Mouse (Mus musculus): ENCODE results near the gene Scaf4. TPM values are rescaled to one million over a fixed set of nuclear protein-coding genes. Genes with fewer than 3 reads are reported as not detected.

The Scaf4 gene
- polyA plus RNA-seq (2012; rRNA removed), result 110 and 125 TPM in 2 replicates

DNA sequence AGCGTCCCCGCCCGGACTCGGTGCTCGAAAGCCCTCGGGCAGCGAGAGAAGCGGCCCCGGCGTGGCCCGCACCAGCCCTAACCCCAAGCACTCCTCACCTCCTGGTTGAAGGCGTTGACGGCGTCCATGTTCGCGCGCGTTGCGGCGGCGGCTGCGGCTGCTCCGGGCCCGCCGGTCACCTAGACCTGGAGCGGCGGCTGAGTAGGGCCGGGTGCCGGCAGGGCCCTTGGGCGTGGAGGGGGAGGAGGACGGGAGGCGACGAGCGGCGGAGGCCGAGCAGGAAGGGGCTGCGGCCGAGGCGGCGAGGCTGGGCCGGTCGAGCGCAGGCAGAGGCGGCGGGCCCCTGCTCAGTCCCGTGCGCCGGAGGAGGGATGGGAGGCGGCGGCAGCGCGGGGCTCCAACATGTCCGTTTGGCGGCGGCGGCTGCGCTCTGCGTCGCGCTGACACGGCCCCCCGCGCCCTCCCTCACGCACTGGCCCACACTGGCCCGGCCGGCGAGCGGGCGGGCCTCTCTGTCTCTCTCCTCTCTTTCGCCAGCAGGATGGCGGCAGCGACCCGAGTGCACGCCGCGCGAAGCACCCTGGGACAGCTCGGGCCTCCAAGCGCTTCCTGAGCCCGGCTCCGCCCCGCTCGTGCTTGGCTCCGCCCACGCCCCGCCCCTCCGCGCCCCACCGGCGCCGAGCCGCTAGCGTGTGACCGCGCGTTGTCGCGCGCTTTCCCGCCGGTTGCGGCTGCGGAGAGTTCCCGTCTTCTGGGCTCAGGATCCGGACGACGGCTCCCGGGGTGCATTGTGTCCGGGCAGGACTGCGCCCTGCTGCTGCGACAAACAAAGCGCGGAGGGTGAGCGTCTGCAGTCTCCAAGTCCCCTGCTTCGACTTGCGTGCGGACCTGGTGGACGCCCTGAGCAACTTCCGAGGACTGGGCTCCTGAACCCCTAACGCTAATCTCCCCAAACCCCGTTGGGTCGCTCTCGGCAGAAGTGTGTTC, at the start of gene Scaf4:
Gene Scaf4, minus strand, starts transcription at position 599 of the 987 bp plus-strand sequence.
- peak; percentile 96 for DNase-seq
- WGBS, result under 1% methylated on average over 122 of the region's 123 CpGs
- no peak within 1 kb of the TSS for H3K27ac ChIP-seq (ENCODE audit: control insufficient read depth, insufficient read depth, low read length)
- peak within 1 kb of the TSS; percentile 80 for H3K4me3 ChIP-seq (ENCODE audit: control insufficient read depth, insufficient read depth, low read length)
- no peaks in the 10 kb centered on the region for H3K27me3 ChIP-seq (ENCODE audit: control insufficient read depth, insufficient read depth, low read length)
- TF ChIP-seq CTCF (IDR thresholded peaks at IDR 0.05; ENCODE audit: borderline replicate concordance, control insufficient read depth, extremely low read depth, insufficient read depth, low read length, poor library complexity), result peak; percentile 79; the same call in 1 of the 2 replicates
- TF ChIP-seq POLR2A (IDR thresholded peaks at IDR 0.05; ENCODE audit: control insufficient read depth, extremely low read depth, insufficient read depth, low read length, poor library complexity), result peak; percentile 84
- no peaks in the 10 kb centered on the region for H3K36me3 ChIP-seq (ENCODE audit: control insufficient read depth, insufficient read depth, low read length)
- peaks cover 16% of the 10 kb centered on the region for H3K4me1 ChIP-seq (replicated peaks; ENCODE audit: control insufficient read depth, insufficient read depth, low read length)

DNA sequence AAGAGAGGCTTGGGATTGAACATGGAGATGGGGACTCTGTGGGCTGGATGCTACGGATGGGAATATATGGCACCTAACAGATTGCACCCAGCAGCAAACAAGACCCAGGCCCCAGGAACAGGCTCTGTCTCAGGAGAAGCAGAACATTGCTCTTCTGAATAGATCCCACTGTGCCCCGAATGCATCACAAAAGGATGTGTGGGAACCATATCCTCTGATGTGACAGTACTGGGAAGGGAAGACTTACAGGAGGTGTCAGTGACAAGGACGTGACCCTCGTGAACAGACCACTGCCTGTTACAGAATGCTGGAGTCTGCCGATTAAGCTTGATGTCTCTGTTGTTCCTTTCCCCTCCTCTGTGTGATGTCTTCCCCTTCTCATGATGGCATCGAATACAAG, 48.2 kb upstream of the Scaf4 start:
- no peak for DNase-seq
- H3K4me1 ChIP-seq (replicated peaks; ENCODE audit: control insufficient read depth, insufficient read depth, low read length), result peaks cover 7% of the 10 kb centered on the region
- no peak overlapping the region for H3K4me3 ChIP-seq (ENCODE audit: control insufficient read depth, insufficient read depth, low read length)
- H3K36me3 ChIP-seq (ENCODE audit: control insufficient read depth, insufficient read depth, low read length), result no peaks in the 10 kb centered on the region
- no peak for TF ChIP-seq CTCF (IDR thresholded peaks at IDR 0.05; ENCODE audit: borderline replicate concordance, control insufficient read depth, extremely low read depth, insufficient read depth, low read length, poor library complexity)
- TF ChIP-seq POLR2A (IDR thresholded peaks at IDR 0.05; ENCODE audit: control insufficient read depth, extremely low read depth, insufficient read depth, low read length, poor library complexity), result no peak
- no peaks in the 10 kb centered on the region for H3K27me3 ChIP-seq (ENCODE audit: control insufficient read depth, insufficient read depth, low read length)
- H3K27ac ChIP-seq (ENCODE audit: control insufficient read depth, insufficient read depth, low read length), result no peak overlapping the region
- WGBS, result 94% methylated on average over 6 of the region's 6 CpGs

DNA sequence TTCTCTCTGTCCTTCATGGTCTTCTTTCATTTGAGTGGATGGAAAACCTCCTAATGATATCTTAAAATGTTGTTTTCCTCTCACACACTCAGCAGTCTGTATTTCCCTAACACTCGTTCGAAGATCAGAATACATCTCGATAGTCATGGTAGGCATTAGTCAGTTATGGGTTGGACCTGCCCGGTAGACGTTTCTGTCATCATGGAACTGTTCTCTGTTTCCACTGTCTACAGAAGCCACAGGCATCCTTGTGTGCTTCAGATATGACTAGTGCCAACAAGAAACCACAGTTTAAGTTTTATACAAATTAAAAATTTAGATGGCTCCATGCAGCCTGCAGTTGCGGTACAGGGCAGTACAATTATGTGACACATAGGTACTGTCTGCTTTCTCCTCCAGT, 46.7 kb upstream of the Scaf4 start:
- H3K4me1 ChIP-seq (replicated peaks; ENCODE audit: control insufficient read depth, insufficient read depth, low read length), result peaks cover 7% of the 10 kb centered on the region
- H3K27ac ChIP-seq (ENCODE audit: control insufficient read depth, insufficient read depth, low read length), result no peak overlapping the region
- no peak overlapping the region for H3K4me3 ChIP-seq (ENCODE audit: control insufficient read depth, insufficient read depth, low read length)
- TF ChIP-seq CTCF (IDR thresholded peaks at IDR 0.05; ENCODE audit: borderline replicate concordance, control insufficient read depth, extremely low read depth, insufficient read depth, low read length, poor library complexity), result no peak
- TF ChIP-seq POLR2A (IDR thresholded peaks at IDR 0.05; ENCODE audit: control insufficient read depth, extremely low read depth, insufficient read depth, low read length, poor library complexity), result no peak
- H3K27me3 ChIP-seq (ENCODE audit: control insufficient read depth, insufficient read depth, low read length), result no peaks in the 10 kb centered on the region
- H3K36me3 ChIP-seq (ENCODE audit: control insufficient read depth, insufficient read depth, low read length), result no peaks in the 10 kb centered on the region
- no peak for DNase-seq
- 93% methylated on average over 6 of the region's 6 CpGs for WGBS

DNA sequence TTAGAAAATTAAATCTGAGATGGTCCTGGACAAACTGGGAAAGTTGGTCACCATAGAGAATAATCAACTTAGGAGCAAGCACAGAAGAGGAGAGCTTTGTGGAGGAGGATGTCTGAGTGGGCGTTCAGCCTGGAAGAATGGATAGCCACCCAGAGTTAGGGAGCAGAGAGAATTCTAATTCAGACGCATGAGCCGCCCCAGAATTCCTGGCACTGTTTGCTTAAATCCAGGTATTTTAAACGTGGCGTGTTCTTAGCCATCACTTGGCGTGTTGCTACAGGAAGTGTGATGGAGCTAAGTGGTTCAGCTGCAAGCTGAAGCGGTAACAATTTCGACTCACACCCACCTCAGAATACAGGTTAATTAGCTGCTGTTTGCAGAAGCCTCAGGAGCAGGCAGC, 45.2 kb upstream of the Scaf4 start:
- Histone ChIP-seq H3K27ac (ENCODE audit: control insufficient read depth, insufficient read depth, low read length) (no peak overlapping the region), H3K27me3 (ENCODE audit: control insufficient read depth, insufficient read depth, low read length) (no peaks in the 10 kb centered on the region), H3K36me3 (ENCODE audit: control insufficient read depth, insufficient read depth, low read length) (no peaks in the 10 kb centered on the region), H3K4me3 (ENCODE audit: control insufficient read depth, insufficient read depth, low read length) (no peak overlapping the region), H3K4me1 (replicated peaks; ENCODE audit: control insufficient read depth, insufficient read depth, low read length) (peaks cover 6% of the 10 kb centered on the region)
- WGBS, result 81% methylated on average over 8 of the region's 8 CpGs
- TF ChIP-seq POLR2A (IDR thresholded peaks at IDR 0.05; ENCODE audit: control insufficient read depth, extremely low read depth, insufficient read depth, low read length, poor library complexity) (no peak), CTCF (IDR thresholded peaks at IDR 0.05; ENCODE audit: borderline replicate concordance, control insufficient read depth, extremely low read depth, insufficient read depth, low read length, poor library complexity) (no peak)
- no peak for DNase-seq

DNA sequence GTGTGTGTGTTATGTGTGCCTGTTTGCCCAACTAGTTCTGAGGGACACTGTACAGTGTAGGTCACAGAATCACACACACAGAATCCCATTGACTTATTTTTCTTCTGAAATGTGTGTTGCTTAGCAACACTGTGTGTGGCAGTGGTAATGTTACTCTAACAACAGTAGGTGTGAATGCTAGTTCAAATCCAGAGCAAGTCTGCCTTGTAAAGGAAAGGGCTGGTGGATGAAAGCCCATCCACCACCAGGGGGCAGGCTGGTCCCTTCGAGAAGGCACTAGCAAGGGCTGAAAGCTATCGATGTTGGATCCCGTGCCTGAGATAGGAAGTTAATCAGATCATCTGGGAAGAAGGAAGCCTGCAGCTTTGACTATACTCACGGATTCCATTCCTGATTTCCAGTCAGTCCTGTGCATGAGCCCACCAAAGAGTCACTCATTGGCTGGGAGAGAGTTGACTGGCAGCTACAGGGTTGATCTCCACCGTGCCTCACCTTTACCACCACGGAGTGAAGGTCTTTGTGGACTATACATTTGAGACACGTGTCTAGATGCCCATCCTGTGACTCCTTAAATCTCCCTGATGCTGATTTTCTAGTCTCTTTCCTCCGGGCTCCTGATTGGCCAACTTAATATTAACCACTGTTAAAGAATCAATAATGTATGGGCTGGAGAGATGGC, 38.7 kb upstream of the Scaf4 start:
- Histone ChIP-seq H3K27ac (ENCODE audit: control insufficient read depth, insufficient read depth, low read length) (no peak overlapping the region), H3K4me3 (ENCODE audit: control insufficient read depth, insufficient read depth, low read length) (no peak overlapping the region), H3K4me1 (replicated peaks; ENCODE audit: control insufficient read depth, insufficient read depth, low read length) (no peaks in the 10 kb centered on the region), H3K36me3 (ENCODE audit: control insufficient read depth, insufficient read depth, low read length) (no peaks in the 10 kb centered on the region), H3K27me3 (ENCODE audit: control insufficient read depth, insufficient read depth, low read length) (no peaks in the 10 kb centered on the region)
- 28% methylated on average over 8 of the region's 8 CpGs for WGBS
- no peak for TF ChIP-seq POLR2A (IDR thresholded peaks at IDR 0.05; ENCODE audit: control insufficient read depth, extremely low read depth, insufficient read depth, low read length, poor library complexity)
- TF ChIP-seq CTCF (IDR thresholded peaks at IDR 0.05; ENCODE audit: borderline replicate concordance, control insufficient read depth, extremely low read depth, insufficient read depth, low read length, poor library complexity), result peak; percentile 71; the same call in 1 of the 2 replicates
- peak; percentile 77 for DNase-seq

- H3K27ac ChIP-seq (ENCODE audit: control insufficient read depth, insufficient read depth, low read length), result no peak overlapping the region
- H3K4me3 ChIP-seq (ENCODE audit: control insufficient read depth, insufficient read depth, low read length), result no peak overlapping the region
- TF ChIP-seq POLR2A (IDR thresholded peaks at IDR 0.05; ENCODE audit: control insufficient read depth, extremely low read depth, insufficient read depth, low read length, poor library complexity) (no peak), CTCF (IDR thresholded peaks at IDR 0.05; ENCODE audit: borderline replicate concordance, control insufficient read depth, extremely low read depth, insufficient read depth, low read length, poor library complexity) (no peak)
- WGBS, result 85% methylated on average over 7 of the region's 7 CpGs
- no peak for DNase-seq
- H3K4me1 ChIP-seq (replicated peaks; ENCODE audit: control insufficient read depth, insufficient read depth, low read length), result no peaks in the 10 kb centered on the region
- no peaks in the 10 kb centered on the region for H3K27me3 ChIP-seq (ENCODE audit: control insufficient read depth, insufficient read depth, low read length)
- no peaks in the 10 kb centered on the region for H3K36me3 ChIP-seq (ENCODE audit: control insufficient read depth, insufficient read depth, low read length)
These were observed 35.0 kb upstream of the Scaf4 start for GRCm38 (mm10) chr16:90319321-90319720.
